Mouse (Mus musculus) megakaryocyte, embryonic 14.5 days (primary cell): Measurements from ENCODE around the gene Fgfr2. TPM values are rescaled to one million over a fixed set of nuclear protein-coding genes. Genes with fewer than 3 reads are reported as not detected.

Source experiments
- H3K27me3 ChIP-seq: replicated peaks from 2 replicates; pipeline ENCODE3; 2012; ENCODE audit warnings: inconsistent platforms
- H3K36me3 ChIP-seq: replicated peaks from 2 replicates; pipeline ENCODE3; 2012; ENCODE audit warnings: low read length, inconsistent platforms, mixed read lengths
- H3K4me1 ChIP-seq: 2 replicates; pipeline ENCODE4 v1.6.1; 2012; ENCODE audit warnings: inconsistent platforms
- H3K4me3 ChIP-seq: replicated peaks from 2 replicates; pipeline ENCODE3; 2012; ENCODE audit warnings: moderate library complexity, mild to moderate bottlenecking, inconsistent platforms
- H3K9me3 ChIP-seq: 2 replicates; pipeline ENCODE4 v1.6.1; 2012; ENCODE audit warnings: inconsistent platforms
- FLI1 ChIP-seq: IDR thresholded peaks from 2 replicates; pipeline ENCODE4 v1.6.1; 2012; ENCODE audit warnings: low read length, inconsistent platforms, mixed read lengths
- GATA1 ChIP-seq: IDR thresholded peaks from 3 replicates; pipeline ENCODE4 v1.6.1; 2012; ENCODE audit warnings: mixed read lengths, low read length, inconsistent platforms, borderline replicate concordance
- polyA plus RNA-seq: library from polyadenylated mRNA; stranded (reverse); fragments of >175 nt; gene quantifications from 2 replicates; pipeline ENCODE4 v1.2.3, GENCODE M21; 2012; ENCODE audit warnings: low replicate concordance; ENCODE audit not compliant: insufficient read depth

Fgfr2 gene
- polyA plus RNA-seq, 1 experiment: 0.45 TPM

DNA sequence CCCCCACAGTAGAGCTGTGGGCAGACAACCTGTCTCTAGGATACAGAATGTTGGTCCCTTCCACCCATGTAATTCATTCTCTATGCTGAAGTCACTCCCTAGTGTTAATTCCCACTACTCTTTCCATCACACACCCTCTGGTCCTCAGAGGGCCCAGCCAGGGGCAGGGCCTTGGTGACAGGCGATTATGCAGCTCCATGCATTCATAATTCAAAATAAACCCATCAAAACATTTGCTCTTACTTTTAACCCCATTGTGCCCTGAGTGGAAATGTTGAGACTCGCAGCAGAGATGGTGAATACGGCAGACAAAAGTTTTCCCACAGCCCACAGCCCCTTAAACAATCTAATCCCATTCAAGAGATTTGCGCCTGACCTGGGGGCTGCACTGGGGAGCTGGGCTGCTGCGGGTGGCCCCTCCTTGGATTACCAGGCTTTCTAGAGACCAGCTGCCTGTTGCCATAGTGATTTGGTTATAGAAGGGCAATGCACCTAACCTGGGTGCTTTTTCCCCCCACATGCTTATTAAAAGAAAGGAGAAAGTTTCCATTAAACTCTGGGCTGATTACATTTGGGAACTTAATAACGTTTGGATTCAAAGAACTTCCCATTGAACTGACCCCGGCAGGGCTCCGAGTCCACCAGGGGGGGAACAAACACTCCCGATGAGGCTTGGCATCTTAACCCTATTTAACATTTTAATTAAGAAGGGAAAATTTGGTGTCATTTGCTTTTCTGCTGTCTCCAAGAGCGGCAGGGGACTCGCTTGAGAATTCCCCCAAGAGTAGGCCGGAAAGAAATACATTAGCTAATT lies 2755.7 kb downstream of the Fgfr2 start:
- peaks cover 16% of the 10 kb centered on the region for H3K9me3 ChIP-seq
- TF ChIP-seq GATA1: no peak

GRCm38 (mm10) chr7:130365711-130366110 lies 2757.4 kb downstream of the Fgfr2 start:
- H3K36me3 ChIP-seq: no peaks in the 10 kb centered on the region
- H3K4me3 ChIP-seq: no peak overlapping the region
- peaks cover 9% of the 10 kb centered on the region for H3K27me3 ChIP-seq
- no peaks in the 10 kb centered on the region for H3K4me1 ChIP-seq
- no peak for TF ChIP-seq GATA1
- no peak for TF ChIP-seq FLI1
- H3K9me3 ChIP-seq: peaks cover 16% of the 10 kb centered on the region

More for the DNA sequence above, 2755.7 kb downstream of the Fgfr2 start:
- Histone ChIP-seq H3K4me1 (no peaks in the 10 kb centered on the region), H3K27me3 (peaks cover 9% of the 10 kb centered on the region), H3K36me3 (no peaks in the 10 kb centered on the region), H3K4me3 (no peak overlapping the region)

- Histone ChIP-seq H3K9me3 (0 out of 2 replicates have a peak, but pooled peaks cover 5% of the 10 kb centered on the region), H3K27me3 (peaks cover 3% of the 10 kb centered on the region), H3K4me3 (no peak overlapping the region), H3K4me1 (no peaks in the 10 kb centered on the region), H3K36me3 (no peaks in the 10 kb centered on the region)
- TF ChIP-seq FLI1: no peak
- no peak for TF ChIP-seq GATA1
These were observed 2782.6 kb downstream of the Fgfr2 start for GRCm38 (mm10) chr7:130340412-130341152.

DNA sequence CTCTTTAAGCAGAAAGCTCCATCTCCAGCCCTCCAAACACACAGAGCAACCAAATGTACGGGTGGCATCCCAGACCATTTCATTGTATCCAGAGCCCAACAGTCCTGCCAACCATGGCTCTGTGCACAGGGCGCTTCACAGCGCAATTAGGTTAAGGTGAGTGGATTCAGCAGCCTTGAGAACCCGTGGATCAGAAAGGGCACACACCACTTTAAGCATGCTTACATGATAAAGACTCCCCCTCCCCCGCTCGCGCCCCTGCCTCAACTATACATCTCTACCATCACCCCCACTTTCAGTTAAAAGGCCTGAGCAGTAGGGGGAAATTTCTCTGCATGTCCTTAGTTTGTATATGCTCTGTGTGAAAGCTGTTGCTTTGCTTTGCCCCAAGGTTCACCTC lies 2785.5 kb downstream of the Fgfr2 start:
- TF ChIP-seq GATA1: no peak
- TF ChIP-seq FLI1: no peak
- no peaks in the 10 kb centered on the region for H3K4me1 ChIP-seq

GRCm38 (mm10) chr7:130335440-130336051 lies 2787.6 kb downstream of the Fgfr2 start:
- H3K4me1 ChIP-seq: no peaks in the 10 kb centered on the region
- H3K4me3 ChIP-seq: no peak overlapping the region
- H3K9me3 ChIP-seq: 0 out of 2 replicates have a peak, but pooled peaks cover 3% of the 10 kb centered on the region
- no peaks in the 10 kb centered on the region for H3K36me3 ChIP-seq
- H3K27me3 ChIP-seq: peaks cover 2% of the 10 kb centered on the region
- TF ChIP-seq FLI1 (no peak), GATA1 (no peak)

More for the DNA sequence above, 2785.5 kb downstream of the Fgfr2 start:
- 0 out of 2 replicates have a peak, but pooled peaks cover 5% of the 10 kb centered on the region for H3K9me3 ChIP-seq
- no peak overlapping the region for H3K4me3 ChIP-seq
- H3K27me3 ChIP-seq: peaks cover 4% of the 10 kb centered on the region
- no peaks in the 10 kb centered on the region for H3K36me3 ChIP-seq

- H3K27me3 ChIP-seq: peaks cover 12% of the 10 kb centered on the region
- H3K36me3 ChIP-seq: no peaks in the 10 kb centered on the region
- H3K4me3 ChIP-seq: no peak overlapping the region
- H3K9me3 ChIP-seq: 0 out of 2 replicates have a peak, but pooled peaks cover 3% of the 10 kb centered on the region
- no peaks in the 10 kb centered on the region for H3K4me1 ChIP-seq
- TF ChIP-seq GATA1 (no peak), FLI1 (no peak)
These were observed 2790.5 kb downstream of the Fgfr2 start for GRCm38 (mm10) chr7:130332515-130333220.

- no peak for TF ChIP-seq GATA1
- no peak for TF ChIP-seq FLI1
- no peaks in the 10 kb centered on the region for H3K36me3 ChIP-seq
- no peaks in the 10 kb centered on the region for H3K4me1 ChIP-seq
- peaks cover 15% of the 10 kb centered on the region for H3K27me3 ChIP-seq
- H3K9me3 ChIP-seq: peaks cover 3% of the 10 kb centered on the region; the same call in 1 of the 2 replicates
- no peak overlapping the region for H3K4me3 ChIP-seq
These were observed 2795.4 kb downstream of the Fgfr2 start for GRCm38 (mm10) chr7:130327603-130328365.

- Histone ChIP-seq H3K4me1 (no peaks in the 10 kb centered on the region), H3K27me3 (peaks cover 15% of the 10 kb centered on the region), H3K4me3 (no peak overlapping the region), H3K36me3 (no peaks in the 10 kb centered on the region), H3K9me3 (peaks cover 3% of the 10 kb centered on the region; the same call in 1 of the 2 replicates)
- TF ChIP-seq GATA1 (no peak), FLI1 (no peak)
These were observed 2797.1 kb downstream of the Fgfr2 start for GRCm38 (mm10) chr7:130325983-130326433.
